Mouse (Mus musculus) neural tube, embryonic 13.5 days (tissue): ENCODE measurements around the gene Fam32a. TPM values are rescaled to one million over a fixed set of nuclear protein-coding genes. Genes with fewer than 3 reads are reported as not detected.

Experiments
- ATAC-seq: fragments of 200-750 bp; cut with Nextera tagmentation; 2 replicates; pipeline ENCODE4 v1.8.0; 2017; ENCODE audit warnings: low read depth, mild to moderate bottlenecking, moderate TSS enrichment, moderate library complexity
- H3K27ac ChIP-seq: fragments of 300-500 bp; sonication (generic); replicated peaks from 2 replicates; pipeline ENCODE4 v1.5.1; 2015; ENCODE audit warnings: moderate library complexity, mild to moderate bottlenecking, inconsistent platforms
- H3K27me3 ChIP-seq: fragments of 300-500 bp; sonication (generic); 2 replicates; pipeline ENCODE4 v1.6.1; 2015; ENCODE audit warnings: mild to moderate bottlenecking, inconsistent platforms
- H3K36me3 ChIP-seq: fragments of 300-500 bp; sonication (generic); 2 replicates; pipeline ENCODE4 v1.6.1; 2015; ENCODE audit warnings: mild to moderate bottlenecking, inconsistent platforms
- H3K4me1 ChIP-seq: fragments of 300-500 bp; sonication (generic); replicated peaks from 2 replicates; pipeline ENCODE4 v1.6.1; 2015; ENCODE audit warnings: inconsistent platforms
- H3K4me2 ChIP-seq: fragments of 300-500 bp; sonication (generic); 2 replicates; pipeline ENCODE4 v1.6.1; 2015; ENCODE audit warnings: inconsistent platforms, mild to moderate bottlenecking, moderate library complexity
- H3K4me3 ChIP-seq: fragments of 300-500 bp; sonication (generic); 2 replicates; pipeline ENCODE4 v1.5.1; 2015; ENCODE audit warnings: mild to moderate bottlenecking, inconsistent platforms
- H3K9ac ChIP-seq: fragments of 300-500 bp; sonication (generic); 2 replicates; pipeline ENCODE4 v1.6.1; 2015; ENCODE audit warnings: moderate library complexity, mild to moderate bottlenecking, inconsistent platforms
- H3K9me3 ChIP-seq: fragments of 300-500 bp; sonication (generic); 2 replicates; pipeline ENCODE4 v1.6.1; 2016; ENCODE audit warnings: inconsistent platforms
- WGBS: fragments of 180-500 bp; shearing (Covaris S2); methylation state at CpG from one replicate; pipeline ENCODE4 v1.1.7; 2015; 5-methylcytosine and 5-hydroxymethylcytosine counted together
- polyA plus RNA-seq: library from polyadenylated mRNA; unstranded; fragments of >200 nt; fragmentation: Nextera tagmentation; extraction: Ambion mirVana; gene quantifications from 2 replicates; pipeline ENCODE4 v1.2.1, GENCODE M21; 2015

Fam32a gene
- polyA plus RNA-seq, 1 experiment from 2014 or later = 96.1 TPM

DNA sequence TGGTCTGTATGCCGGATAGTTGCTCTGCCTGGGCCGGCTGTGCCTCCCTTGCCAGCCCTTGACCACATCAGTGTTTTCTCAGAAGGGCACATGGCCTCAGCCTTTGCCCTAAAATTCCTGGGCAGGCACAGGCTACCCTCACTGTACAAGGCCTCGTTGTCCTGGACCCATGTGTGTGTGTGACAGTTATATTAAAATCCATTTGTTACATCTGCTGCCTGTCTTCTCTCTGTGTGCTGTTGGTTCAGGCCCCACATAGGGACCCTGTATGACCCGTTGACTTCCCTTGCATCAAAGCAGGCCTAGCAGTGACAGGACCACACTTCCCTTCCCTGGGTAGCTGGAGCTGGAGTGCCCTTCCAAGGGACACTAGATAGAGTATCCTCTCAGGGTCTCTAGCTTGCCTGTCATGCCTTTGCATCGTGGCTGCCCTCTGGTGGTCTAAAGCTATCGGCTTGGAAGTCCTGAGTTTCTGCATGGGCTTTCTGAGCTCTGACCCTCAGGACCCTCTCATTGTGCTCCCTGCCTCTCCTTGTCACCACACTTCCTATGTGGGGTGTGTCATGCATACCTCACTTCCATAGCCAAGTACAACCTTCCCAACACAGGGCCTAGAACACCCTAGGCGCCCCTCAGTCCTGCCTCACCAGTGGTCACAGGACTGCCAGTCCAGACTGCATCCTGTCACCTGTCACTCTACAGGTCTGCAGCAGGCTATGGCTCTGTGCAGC lies 37.8 kb downstream of the Fam32a start:
- Histone ChIP-seq H3K9ac (no peak overlapping the region), H3K27ac (no peak overlapping the region), H3K4me3 (no peak overlapping the region), H3K36me3 (peaks cover 45% of the 10 kb centered on the region), H3K4me1 (peaks cover 6% of the 10 kb centered on the region; the same call in 1 of the 2 replicates), H3K27me3 (no peaks in the 10 kb centered on the region), H3K4me2 (no peak overlapping the region), H3K9me3 (no peaks in the 10 kb centered on the region)
- 57% methylated on average over 7 of the region's 7 CpGs for WGBS
- ATAC-seq = no peak

DNA sequence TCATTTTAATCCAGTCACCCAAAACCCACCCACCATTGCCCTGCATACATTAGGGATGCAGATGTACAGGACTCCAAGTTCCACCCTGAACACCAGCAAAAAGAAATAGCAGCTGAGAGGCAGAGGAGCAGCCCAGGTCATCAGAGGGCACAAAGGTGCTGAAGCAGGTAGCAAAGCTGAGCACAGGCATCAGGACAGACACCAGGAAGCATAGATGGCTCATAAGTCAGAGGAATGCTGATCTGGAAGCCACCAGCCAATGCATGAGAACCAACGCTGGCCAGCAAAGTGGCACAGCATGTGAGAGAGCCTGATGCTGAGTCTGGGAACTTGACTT lies 38.3 kb downstream of the Fam32a start:
- no peak overlapping the region for H3K9ac ChIP-seq
- no peaks in the 10 kb centered on the region for H3K9me3 ChIP-seq
- no peak overlapping the region for H3K27ac ChIP-seq
- 82% methylated on average over 1 of the region's 1 CpGs for WGBS
- H3K4me2 ChIP-seq = no peak overlapping the region
- H3K4me3 ChIP-seq = no peak overlapping the region
- no peak for ATAC-seq
- peaks cover 40% of the 10 kb centered on the region for H3K36me3 ChIP-seq
- H3K27me3 ChIP-seq = no peaks in the 10 kb centered on the region
- peaks cover 6% of the 10 kb centered on the region; the same call in 1 of the 2 replicates for H3K4me1 ChIP-seq

DNA sequence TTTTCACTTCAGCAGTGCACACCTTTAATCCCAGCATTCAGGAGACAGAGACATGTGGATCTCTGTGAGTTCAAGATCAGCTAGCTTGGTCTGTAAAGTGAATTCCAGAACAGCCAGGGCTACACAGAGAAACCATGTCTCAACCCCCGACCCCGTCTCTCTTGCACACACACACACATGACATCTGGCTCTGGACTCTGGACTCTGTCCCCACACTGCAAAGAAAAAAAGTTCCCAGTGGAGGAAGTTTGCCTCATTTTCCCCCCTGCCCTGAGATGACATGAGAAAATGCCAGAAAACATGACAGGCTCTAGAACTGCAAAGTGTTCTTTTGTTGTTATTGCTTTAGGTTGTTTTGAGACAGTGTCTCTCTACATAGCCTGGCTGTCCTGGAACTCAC lies 40.3 kb downstream of the Fam32a start:
- ATAC-seq = no peak
- Histone ChIP-seq H3K9me3 (no peaks in the 10 kb centered on the region), H3K9ac (no peak overlapping the region), H3K4me2 (no peak overlapping the region), H3K4me1 (peaks cover 6% of the 10 kb centered on the region; the same call in 1 of the 2 replicates), H3K27ac (no peak overlapping the region), H3K36me3 (peaks cover 20% of the 10 kb centered on the region), H3K27me3 (no peaks in the 10 kb centered on the region), H3K4me3 (no peak overlapping the region)
- WGBS = 66% methylated on average over 2 of the region's 2 CpGs

DNA sequence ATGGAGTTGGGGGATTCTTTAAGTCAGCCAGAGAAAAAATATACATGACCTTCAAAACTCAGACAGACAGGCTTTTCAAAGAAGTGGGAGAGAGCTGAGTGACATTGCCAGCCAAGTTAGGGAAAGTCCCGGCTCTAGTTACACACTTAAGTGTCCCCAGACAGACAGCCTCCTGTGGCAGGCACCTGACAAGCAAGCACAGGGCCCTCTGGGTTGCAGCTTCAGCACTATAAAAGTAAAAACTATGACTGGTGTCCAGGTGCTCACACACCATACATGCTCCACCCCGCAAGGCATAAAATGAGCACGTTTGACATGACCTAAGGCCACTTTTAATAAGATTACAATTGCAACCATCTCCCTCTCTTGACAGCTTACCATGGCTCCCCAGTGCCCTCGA lies 41.1 kb downstream of the Fam32a start:
- peaks cover 6% of the 10 kb centered on the region; the same call in 1 of the 2 replicates for H3K4me1 ChIP-seq
- H3K9ac ChIP-seq = no peak overlapping the region
- 55% methylated on average over 4 of the region's 4 CpGs for WGBS
- H3K27ac ChIP-seq = no peak overlapping the region
- H3K4me2 ChIP-seq = no peak overlapping the region
- no peak overlapping the region for H3K4me3 ChIP-seq
- ATAC-seq = 0 out of 2 replicates have a peak, but pooled peaks have one; percentile 19
- H3K27me3 ChIP-seq = no peaks in the 10 kb centered on the region
- peaks cover 12% of the 10 kb centered on the region for H3K36me3 ChIP-seq
- no peaks in the 10 kb centered on the region for H3K9me3 ChIP-seq

DNA sequence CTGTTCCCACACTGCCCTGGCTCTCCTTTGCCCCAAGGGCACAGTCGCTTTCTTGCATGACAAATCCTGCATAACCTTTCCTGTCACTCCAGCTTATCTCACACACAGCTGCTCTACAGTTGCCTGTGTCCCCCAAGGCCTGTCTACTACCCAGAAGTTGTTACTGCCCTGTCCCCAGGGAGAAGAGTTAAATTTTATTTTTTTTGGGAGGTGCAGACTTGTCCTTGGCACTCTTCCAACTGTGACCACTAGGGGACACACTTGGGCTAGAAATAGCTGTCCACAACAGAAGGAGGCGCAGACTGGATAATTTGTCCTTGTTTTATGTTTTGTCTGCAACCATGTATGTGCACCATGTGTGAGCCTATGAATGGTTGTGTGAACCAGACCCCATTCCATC lies 41.5 kb downstream of the Fam32a start:
- Histone ChIP-seq H3K9me3 (no peaks in the 10 kb centered on the region), H3K9ac (no peak overlapping the region), H3K4me2 (no peak overlapping the region), H3K27me3 (no peaks in the 10 kb centered on the region), H3K4me1 (peaks cover 6% of the 10 kb centered on the region; the same call in 1 of the 2 replicates), H3K27ac (no peak overlapping the region), H3K36me3 (peaks cover 8% of the 10 kb centered on the region), H3K4me3 (no peak overlapping the region)
- WGBS = 25% methylated on average over 2 of the region's 2 CpGs
- peak; percentile 57; the same call in 1 of the 2 replicates for ATAC-seq

DNA sequence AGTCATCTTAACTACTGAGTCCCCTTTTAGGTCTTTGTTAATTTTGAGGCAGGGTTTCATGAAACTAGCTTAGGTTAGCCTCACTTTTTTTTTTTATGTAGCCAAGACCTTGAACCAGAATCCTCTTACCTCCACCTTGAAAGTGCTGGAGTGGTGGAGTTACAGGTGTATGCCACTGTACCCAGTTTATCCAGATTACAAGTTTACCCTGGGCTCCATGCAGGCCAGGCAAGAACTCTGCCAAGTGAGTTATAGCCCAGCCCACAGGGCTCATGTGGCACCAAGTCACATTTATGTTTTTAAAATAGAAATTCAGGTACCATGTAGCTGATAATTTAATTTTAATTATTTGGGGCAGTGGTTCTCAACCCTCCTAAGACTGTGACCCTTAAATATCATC lies 41.9 kb downstream of the Fam32a start:
- Histone ChIP-seq H3K9me3 (no peaks in the 10 kb centered on the region), H3K36me3 (peaks cover 7% of the 10 kb centered on the region; the same call in 1 of the 2 replicates), H3K27me3 (no peaks in the 10 kb centered on the region), H3K9ac (no peak overlapping the region), H3K4me1 (peaks cover 6% of the 10 kb centered on the region; the same call in 1 of the 2 replicates), H3K4me3 (no peak overlapping the region), H3K4me2 (no peak overlapping the region), H3K27ac (no peak overlapping the region)
- no peak for ATAC-seq

DNA sequence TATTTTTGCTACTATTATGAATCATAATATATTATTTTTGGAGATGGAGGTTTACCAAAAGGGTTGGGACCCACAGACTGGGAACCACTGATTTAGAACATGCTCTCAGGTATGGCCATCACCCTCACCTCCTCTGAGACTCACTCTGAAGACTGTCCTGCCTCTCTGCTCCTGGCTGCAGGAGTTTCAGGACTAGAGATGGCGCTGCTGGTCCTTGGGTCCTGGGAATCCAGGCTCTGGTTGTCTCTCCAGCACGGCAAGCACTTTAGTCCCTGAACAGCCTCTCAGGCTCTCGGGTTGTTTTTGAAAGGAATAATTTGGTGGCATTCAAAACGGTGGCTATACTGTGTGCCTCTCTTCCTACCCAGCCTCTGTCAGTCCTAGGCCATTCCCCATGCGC lies 42.3 kb downstream of the Fam32a start:
- no peak overlapping the region for H3K4me3 ChIP-seq
- peaks cover 6% of the 10 kb centered on the region; the same call in 1 of the 2 replicates for H3K4me1 ChIP-seq
- WGBS = 54% methylated on average over 5 of the region's 5 CpGs
- no peaks in the 10 kb centered on the region for H3K9me3 ChIP-seq
- no peak overlapping the region for H3K9ac ChIP-seq
- H3K36me3 ChIP-seq = 0 out of 2 replicates have a peak, but pooled peaks cover 4% of the 10 kb centered on the region
- ATAC-seq = no peak
- no peak overlapping the region for H3K27ac ChIP-seq
- H3K4me2 ChIP-seq = no peak overlapping the region
- H3K27me3 ChIP-seq = no peaks in the 10 kb centered on the region

DNA sequence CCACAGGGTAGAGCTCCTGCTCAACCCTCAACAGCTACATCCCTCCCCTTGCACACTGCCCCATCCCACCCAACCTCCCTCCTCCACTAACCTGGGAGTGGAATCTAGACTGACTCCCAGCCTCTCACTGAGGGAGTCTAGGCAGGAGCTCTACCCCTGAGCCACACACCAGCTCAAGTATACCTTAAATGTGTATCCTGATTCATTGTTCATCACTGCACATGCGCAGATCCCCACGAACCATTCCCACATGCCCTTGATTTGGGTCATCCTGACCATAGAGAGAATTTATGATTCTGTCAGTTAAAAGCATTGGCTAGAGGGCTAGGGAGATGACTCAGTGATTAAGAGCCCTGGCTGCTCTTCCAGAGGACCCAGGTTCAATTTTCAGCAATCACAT lies 43.2 kb downstream of the Fam32a start:
- no peak overlapping the region for H3K4me2 ChIP-seq
- H3K27me3 ChIP-seq = no peaks in the 10 kb centered on the region
- no peak overlapping the region for H3K9ac ChIP-seq
- H3K4me3 ChIP-seq = no peak overlapping the region
- WGBS = 76% methylated on average over 2 of the region's 2 CpGs
- no peak overlapping the region for H3K27ac ChIP-seq
- H3K9me3 ChIP-seq = no peaks in the 10 kb centered on the region
- H3K4me1 ChIP-seq = peaks cover 6% of the 10 kb centered on the region; the same call in 1 of the 2 replicates
- no peaks in the 10 kb centered on the region for H3K36me3 ChIP-seq
- ATAC-seq = no peak

DNA sequence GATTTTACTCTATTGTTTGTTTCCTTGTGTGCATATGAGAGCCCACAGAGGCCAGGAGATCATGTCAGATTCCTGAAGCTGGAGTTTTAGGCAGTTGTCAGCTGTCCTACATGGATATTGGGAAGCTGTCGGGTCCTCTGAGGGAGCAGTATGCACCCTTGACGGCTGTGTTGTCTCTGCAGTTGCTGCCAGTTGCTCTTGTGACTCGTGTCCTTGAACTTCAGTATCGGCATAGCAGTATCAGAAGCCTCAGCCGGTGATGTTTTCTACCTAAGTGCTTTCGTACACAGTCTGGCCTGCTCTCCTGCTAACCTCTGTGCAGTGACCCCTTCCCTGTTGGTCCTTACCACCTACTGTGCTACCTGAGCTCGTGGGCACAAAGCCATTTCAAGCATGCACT lies 43.9 kb downstream of the Fam32a start:
- no peak for ATAC-seq
- H3K27me3 ChIP-seq = no peaks in the 10 kb centered on the region
- no peaks in the 10 kb centered on the region for H3K36me3 ChIP-seq
- no peak overlapping the region for H3K4me2 ChIP-seq
- peaks cover 6% of the 10 kb centered on the region; the same call in 1 of the 2 replicates for H3K4me1 ChIP-seq
- H3K4me3 ChIP-seq = no peak overlapping the region
- no peak overlapping the region for H3K9ac ChIP-seq
- no peaks in the 10 kb centered on the region for H3K9me3 ChIP-seq
- no peak overlapping the region for H3K27ac ChIP-seq
- 72% methylated on average over 7 of the region's 7 CpGs for WGBS

DNA sequence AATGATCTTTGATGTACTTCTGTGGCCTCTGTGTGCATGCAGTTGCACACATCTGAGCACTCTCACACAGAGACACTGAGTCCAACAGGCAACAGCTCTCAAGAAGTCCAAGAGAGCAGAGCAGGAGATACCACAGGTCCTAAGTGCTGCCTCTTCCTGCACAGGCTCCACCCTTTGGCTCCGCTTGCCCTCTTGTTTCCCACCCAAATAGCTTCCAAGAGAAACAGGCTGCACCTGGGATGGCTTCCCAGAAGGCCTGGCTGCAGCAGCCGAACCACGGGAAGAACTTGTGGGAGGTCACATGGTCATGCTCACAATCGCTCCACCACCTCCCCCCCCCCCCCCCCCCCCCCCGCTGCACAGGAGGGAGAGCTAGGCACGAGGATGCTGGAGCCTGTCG lies 45.8 kb downstream of the Fam32a start:
- Histone ChIP-seq H3K36me3 (no peaks in the 10 kb centered on the region), H3K4me3 (no peak overlapping the region), H3K4me2 (no peak overlapping the region), H3K4me1 (peaks cover 6% of the 10 kb centered on the region; the same call in 1 of the 2 replicates), H3K27me3 (no peaks in the 10 kb centered on the region), H3K9ac (no peak overlapping the region), H3K27ac (no peak overlapping the region), H3K9me3 (no peaks in the 10 kb centered on the region)
- 69% methylated on average over 4 of the region's 7 CpGs for WGBS
- ATAC-seq = no peak

DNA sequence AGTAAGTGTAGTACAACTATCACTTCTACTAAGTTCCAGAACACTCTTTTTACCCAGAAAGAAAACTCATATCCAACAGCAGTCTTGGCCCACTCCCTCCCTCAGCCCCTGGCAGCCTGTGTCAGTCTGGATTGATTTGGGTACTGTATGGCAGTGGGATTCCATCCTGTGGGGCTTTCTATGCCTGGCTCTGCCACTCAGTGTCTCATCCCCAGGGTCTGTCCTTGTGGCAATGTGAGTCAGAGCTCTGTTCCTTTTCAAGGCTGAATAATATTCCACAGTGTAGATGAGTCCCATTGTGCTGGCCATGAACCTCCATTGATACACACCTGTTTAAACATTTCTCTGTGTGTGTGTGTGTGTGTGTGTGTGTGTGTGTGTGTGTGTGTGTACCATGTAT lies 47.1 kb downstream of the Fam32a start:
- ATAC-seq = no peak
- Histone ChIP-seq H3K9me3 (no peaks in the 10 kb centered on the region), H3K4me2 (no peak overlapping the region), H3K27ac (no peak overlapping the region), H3K9ac (no peak overlapping the region), H3K36me3 (no peaks in the 10 kb centered on the region), H3K27me3 (no peaks in the 10 kb centered on the region), H3K4me1 (no peaks in the 10 kb centered on the region), H3K4me3 (no peak overlapping the region)

DNA sequence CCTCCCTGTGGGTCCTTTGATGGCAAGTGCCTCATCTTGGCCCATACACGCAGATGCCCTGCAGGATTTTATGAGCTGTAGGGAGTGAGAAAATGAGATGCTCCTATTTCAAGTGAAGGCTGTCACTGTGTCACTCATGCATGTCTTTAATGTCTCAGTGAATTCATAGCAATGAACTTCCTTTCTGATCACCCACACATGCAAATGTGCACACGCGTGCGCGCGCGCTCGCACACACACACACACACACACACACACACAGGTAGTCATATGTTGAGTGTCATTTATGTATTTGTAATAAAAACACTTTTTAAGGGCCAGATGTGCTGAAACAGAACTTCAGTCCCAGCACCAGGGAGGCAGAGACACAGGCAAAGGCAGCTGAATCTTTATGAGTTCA lies 47.6 kb downstream of the Fam32a start:
- no peak overlapping the region for H3K27ac ChIP-seq
- no peak for ATAC-seq
- H3K4me2 ChIP-seq = no peak overlapping the region
- no peaks in the 10 kb centered on the region for H3K9me3 ChIP-seq
- H3K4me3 ChIP-seq = no peak overlapping the region
- H3K4me1 ChIP-seq = no peaks in the 10 kb centered on the region
- H3K27me3 ChIP-seq = no peaks in the 10 kb centered on the region
- no peaks in the 10 kb centered on the region for H3K36me3 ChIP-seq
- no peak overlapping the region for H3K9ac ChIP-seq
- 95% methylated on average over 8 of the region's 8 CpGs for WGBS

DNA sequence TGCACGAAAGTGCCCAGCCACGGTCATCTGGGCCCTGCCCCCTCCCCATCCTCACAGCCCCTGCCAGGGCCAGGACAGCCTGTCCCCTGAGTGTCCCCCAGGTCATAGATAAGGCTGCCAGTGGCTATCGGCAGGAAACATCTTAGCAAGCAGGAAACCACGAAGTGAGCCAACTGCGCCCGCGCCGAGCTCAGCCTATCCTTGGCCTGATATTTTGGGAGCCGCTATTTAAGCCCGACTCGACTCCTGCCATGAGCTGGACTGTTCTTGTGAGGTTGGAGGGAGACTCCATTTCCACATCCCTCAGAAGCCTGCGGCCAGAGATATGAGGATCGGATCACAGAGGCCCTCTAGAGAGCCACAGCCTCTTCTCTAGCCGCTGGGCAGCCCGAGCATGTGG lies 48.8 kb downstream of the Fam32a start:
- H3K27me3 ChIP-seq = no peaks in the 10 kb centered on the region
- no peaks in the 10 kb centered on the region for H3K36me3 ChIP-seq
- 85% methylated on average over 15 of the region's 15 CpGs for WGBS
- no peak overlapping the region for H3K9ac ChIP-seq
- no peak overlapping the region for H3K4me2 ChIP-seq
- H3K4me1 ChIP-seq = no peaks in the 10 kb centered on the region
- peak overlapping the region; percentile 61 for H3K27ac ChIP-seq
- no peak overlapping the region for H3K4me3 ChIP-seq
- ATAC-seq = no peak
- H3K9me3 ChIP-seq = no peaks in the 10 kb centered on the region
